Mouse (Mus musculus): Measurements from ENCODE around the gene Abca3. TPM values are rescaled to one million over a fixed set of nuclear protein-coding genes. Genes with fewer than 3 reads are reported as not detected.

Gene Abca3
- polyA plus RNA-seq (2012; rRNA removed): 52.2 and 52.7 TPM in 2 replicates

DNA sequence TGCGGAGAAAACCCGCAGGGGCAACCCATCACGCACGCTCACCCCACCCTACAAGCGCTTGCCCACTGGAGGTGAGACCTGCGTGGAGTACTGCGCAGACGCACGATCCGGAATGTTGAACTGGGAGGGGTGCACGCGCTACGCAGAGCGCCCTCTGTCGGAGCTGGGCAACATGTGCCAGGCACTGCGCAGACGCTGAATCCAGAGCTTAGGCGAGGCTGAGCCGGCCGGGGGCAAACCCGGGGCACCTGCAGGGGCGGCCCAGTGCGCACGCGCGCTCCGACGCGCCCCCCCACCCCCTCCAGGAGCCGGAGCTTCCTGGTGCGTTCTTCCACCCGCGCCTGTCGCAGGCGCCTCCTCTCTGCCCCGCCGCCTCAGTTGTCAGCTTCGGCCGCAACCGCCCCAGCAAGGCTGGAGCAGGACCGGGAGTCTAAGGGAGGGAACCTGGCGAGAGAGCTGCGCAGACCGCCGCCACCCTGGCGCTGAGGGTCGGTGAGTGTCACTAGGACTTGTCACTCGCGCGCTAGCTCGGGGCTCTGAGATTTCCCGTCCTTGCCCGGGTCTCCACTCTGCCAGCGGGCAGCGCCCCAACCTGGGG is at the start of gene Abca3:
TSS of gene Abca3 (plus strand) at position 191 of the 598 bp plus-strand sequence.
- Histone ChIP-seq H3K27ac (ENCODE audit: insufficient read depth, low read length) (peak within 1 kb of the TSS; percentile 15; the same call in 1 of the 2 replicates), H3K4me3 (ENCODE audit: insufficient read depth, low read length) (peak within 1 kb of the TSS; percentile 63), H3K4me1 (ENCODE audit: control insufficient read depth, insufficient read depth, low read length) (peaks cover 5% of the 10 kb centered on the region)
- TF ChIP-seq POLR2A (IDR thresholded peaks at IDR 0.05; ENCODE audit: extremely low read depth, insufficient read depth, low read length) (peak; percentile 61; the same call in 1 of the 2 replicates), CTCF (IDR thresholded peaks at IDR 0.05; ENCODE audit: extremely low read depth, insufficient read depth, low read length) (peak; percentile 93)

GRCm38 (mm10) chr17:24307500-24307899 is 44.2 kb upstream of the Abca3 start:
- Histone ChIP-seq H3K4me3 (ENCODE audit: insufficient read depth, low read length) (no peak overlapping the region), H3K27ac (ENCODE audit: insufficient read depth, low read length) (no peak overlapping the region), H3K4me1 (ENCODE audit: control insufficient read depth, insufficient read depth, low read length) (no peaks in the 10 kb centered on the region)
- peak; percentile 62 for TF ChIP-seq CTCF (IDR thresholded peaks at IDR 0.05; ENCODE audit: extremely low read depth, insufficient read depth, low read length)
- no peak for TF ChIP-seq POLR2A (IDR thresholded peaks at IDR 0.05; ENCODE audit: extremely low read depth, insufficient read depth, low read length)

DNA sequence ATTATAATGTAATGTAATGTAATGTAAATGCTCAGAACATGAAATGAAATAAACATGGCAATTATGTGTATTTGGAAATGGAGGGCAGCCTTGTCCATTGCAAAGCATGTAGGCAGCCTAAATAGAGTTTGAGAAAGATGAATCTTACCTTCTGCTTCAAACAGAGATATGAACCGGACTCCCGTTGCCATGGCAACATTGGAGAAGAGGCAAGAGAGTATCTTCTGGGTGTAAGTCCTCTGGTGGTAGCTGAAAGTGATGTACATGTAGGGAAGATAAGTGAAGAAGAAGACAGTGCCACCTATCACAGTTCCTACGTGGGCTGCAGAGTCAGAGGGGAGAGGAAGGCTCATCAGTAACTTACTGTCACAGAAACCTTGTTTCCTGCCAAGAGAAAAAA is 30.9 kb upstream of the Abca3 start:
- Histone ChIP-seq H3K4me1 (ENCODE audit: control insufficient read depth, insufficient read depth, low read length) (no peaks in the 10 kb centered on the region), H3K27ac (ENCODE audit: insufficient read depth, low read length) (no peak overlapping the region), H3K4me3 (ENCODE audit: insufficient read depth, low read length) (no peak overlapping the region)
- TF ChIP-seq CTCF (IDR thresholded peaks at IDR 0.05; ENCODE audit: extremely low read depth, insufficient read depth, low read length) (no peak), POLR2A (IDR thresholded peaks at IDR 0.05; ENCODE audit: extremely low read depth, insufficient read depth, low read length) (no peak)

- no peak overlapping the region for H3K27ac ChIP-seq (ENCODE audit: insufficient read depth, low read length)
- no peaks in the 10 kb centered on the region for H3K4me1 ChIP-seq (ENCODE audit: control insufficient read depth, insufficient read depth, low read length)
- H3K4me3 ChIP-seq (ENCODE audit: insufficient read depth, low read length): no peak overlapping the region
- no peak for TF ChIP-seq POLR2A (IDR thresholded peaks at IDR 0.05; ENCODE audit: extremely low read depth, insufficient read depth, low read length)
- no peak for TF ChIP-seq CTCF (IDR thresholded peaks at IDR 0.05; ENCODE audit: extremely low read depth, insufficient read depth, low read length)
Observed at GRCm38 (mm10) chr17:24325051-24325450, 26.7 kb upstream of the Abca3 start.

GRCm38 (mm10) chr17:24327656-24328055 is 24.1 kb upstream of the Abca3 start:
- Histone ChIP-seq H3K4me3 (ENCODE audit: insufficient read depth, low read length) (no peak overlapping the region), H3K27ac (ENCODE audit: insufficient read depth, low read length) (no peak overlapping the region), H3K4me1 (ENCODE audit: control insufficient read depth, insufficient read depth, low read length) (no peaks in the 10 kb centered on the region)
- TF ChIP-seq CTCF (IDR thresholded peaks at IDR 0.05; ENCODE audit: extremely low read depth, insufficient read depth, low read length) (no peak), POLR2A (IDR thresholded peaks at IDR 0.05; ENCODE audit: extremely low read depth, insufficient read depth, low read length) (no peak)

- H3K4me3 ChIP-seq (ENCODE audit: insufficient read depth, low read length): no peak overlapping the region
- H3K4me1 ChIP-seq (ENCODE audit: control insufficient read depth, insufficient read depth, low read length): no peaks in the 10 kb centered on the region
- TF ChIP-seq CTCF (IDR thresholded peaks at IDR 0.05; ENCODE audit: extremely low read depth, insufficient read depth, low read length) (no peak), POLR2A (IDR thresholded peaks at IDR 0.05; ENCODE audit: extremely low read depth, insufficient read depth, low read length) (no peak)
- H3K27ac ChIP-seq (ENCODE audit: insufficient read depth, low read length): no peak overlapping the region
Observed at GRCm38 (mm10) chr17:24344672-24345071, 7.1 kb upstream of the Abca3 start.

GRCm38 (mm10) chr17:24346831-24347230 is 4.9 kb upstream of the Abca3 start:
- Histone ChIP-seq H3K4me3 (ENCODE audit: insufficient read depth, low read length) (no peak overlapping the region), H3K4me1 (ENCODE audit: control insufficient read depth, insufficient read depth, low read length) (no peaks in the 10 kb centered on the region), H3K27ac (ENCODE audit: insufficient read depth, low read length) (no peak overlapping the region)
- no peak for TF ChIP-seq POLR2A (IDR thresholded peaks at IDR 0.05; ENCODE audit: extremely low read depth, insufficient read depth, low read length)

DNA sequence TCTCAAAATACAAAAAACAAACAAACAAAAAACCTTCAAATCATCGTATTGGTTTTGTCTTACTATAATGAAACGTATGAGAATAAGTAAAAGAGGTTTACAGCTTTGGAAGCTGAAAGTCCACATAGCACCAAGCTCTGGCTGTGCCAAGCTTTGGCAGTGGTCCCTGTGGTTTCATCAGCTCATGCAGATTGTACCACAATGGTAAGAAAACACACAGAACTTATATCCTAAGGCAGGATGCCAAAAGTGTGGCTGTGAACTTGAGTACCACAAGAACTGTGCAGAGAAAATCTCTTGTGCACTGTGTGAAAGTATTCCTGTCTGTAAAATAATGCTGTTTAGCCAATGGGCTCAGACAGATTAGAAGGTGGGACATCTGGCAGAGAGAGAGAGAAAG is 2.6 kb upstream of the Abca3 start:
- no peak overlapping the region for H3K27ac ChIP-seq (ENCODE audit: insufficient read depth, low read length)
- H3K4me3 ChIP-seq (ENCODE audit: insufficient read depth, low read length): no peak overlapping the region
- TF ChIP-seq POLR2A (IDR thresholded peaks at IDR 0.05; ENCODE audit: extremely low read depth, insufficient read depth, low read length): no peak
- TF ChIP-seq CTCF (IDR thresholded peaks at IDR 0.05; ENCODE audit: extremely low read depth, insufficient read depth, low read length): no peak
- H3K4me1 ChIP-seq (ENCODE audit: control insufficient read depth, insufficient read depth, low read length): peaks cover 1% of the 10 kb centered on the region

GRCm38 (mm10) chr17:24350926-24351759 is 607 bp upstream of the Abca3 start, which contains the start of gene Abca17:
Gene Abca17 (minus strand): TSS chr17:24351068.
- Histone ChIP-seq H3K27ac (ENCODE audit: insufficient read depth, low read length) (no peak within 1 kb of the TSS), H3K4me3 (ENCODE audit: insufficient read depth, low read length) (peak within 1 kb of the TSS; percentile 63), H3K4me1 (ENCODE audit: control insufficient read depth, insufficient read depth, low read length) (peaks cover 5% of the 10 kb centered on the region)
- TF ChIP-seq POLR2A (IDR thresholded peaks at IDR 0.05; ENCODE audit: extremely low read depth, insufficient read depth, low read length) (no peak), CTCF (IDR thresholded peaks at IDR 0.05; ENCODE audit: extremely low read depth, insufficient read depth, low read length) (no peak)
